Mouse (Mus musculus): ENCODE measurements at regions not wholly inside any gene's neighbourhood (a gene's known extent, or its start where the extent isn't known, plus 50 kb on each side); places are given as distances from the start of the nearest gene placed in this dataset.

- TF ChIP-seq POLR2A (IDR thresholded peaks at IDR 0.05; ENCODE audit: low read depth, low read length) (no peak), CTCF (IDR thresholded peaks at IDR 0.05; ENCODE audit: borderline replicate concordance, insufficient read depth, low read length) (no peak)
These were observed 59.9 kb upstream of the Oxgr1 start for GRCm38 (mm10) chr14:120102010-120102748.
